Comparison of ENCODE assay signal across 8 mouse cellular contexts in the genomic region with DNA sequence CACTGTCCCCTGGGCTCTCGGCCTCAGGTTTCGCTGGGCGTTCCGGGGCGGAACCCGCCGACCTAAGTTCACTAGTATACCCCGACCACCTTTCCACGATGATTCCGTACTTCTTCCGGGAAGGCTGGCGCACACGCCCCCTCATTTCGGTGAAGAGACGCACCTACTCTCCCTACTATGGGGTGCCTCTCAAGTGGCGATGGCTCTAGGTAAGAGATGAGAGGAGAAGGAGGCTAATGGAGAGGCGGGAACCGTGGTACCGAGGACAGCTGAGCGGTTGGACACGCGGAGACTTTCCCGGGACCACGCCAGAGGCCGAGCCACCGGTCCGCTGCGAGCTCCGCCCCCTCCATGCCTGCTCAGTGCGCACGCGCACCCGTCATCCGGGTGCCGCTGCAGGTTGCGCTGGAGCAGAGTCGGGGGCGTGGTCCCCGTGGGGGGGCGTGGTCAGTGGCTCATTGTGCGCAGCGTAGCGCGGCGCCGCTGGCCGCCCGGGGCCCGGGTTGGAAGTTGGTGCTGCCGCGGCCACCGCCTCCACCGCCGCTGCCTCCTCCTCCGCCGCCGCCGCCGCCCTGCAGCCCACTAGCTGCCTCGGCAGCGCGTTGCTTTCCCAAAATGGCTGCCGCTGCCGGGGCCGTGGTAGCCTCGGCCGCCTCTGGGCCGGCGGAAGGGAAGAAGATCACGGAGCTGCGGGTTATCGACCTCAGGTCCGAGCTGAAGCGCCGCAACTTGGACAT. TPM values are rescaled to one million over a fixed set of nuclear protein-coding genes. Genes with fewer than 3 reads are reported as not detected.
DNase-seq lines count a peak whose midpoint lies in the region; ATAC-seq and TF ChIP-seq lines count a peak whose summit lies in the region.

A gene (plus strand): TSS at position 450 of the 737 bp plus-strand sequence.

- H3K9me3 ChIP-seq in E14TG2a.4 (ENCODE audit: low read length), result no peaks in the 10 kb centered on the region
- H3K9me3 ChIP-seq in forebrain, embryonic 13.5 days (replicated peaks), result no peaks in the 10 kb centered on the region
- no peaks in the 10 kb centered on the region for H3K9me3 ChIP-seq in liver, postnatal 0 days (ENCODE audit: low read length)
- H3K9me3 ChIP-seq in neural tube, embryonic 14.5 days (ENCODE audit: control insufficient read depth, low read length), result no peaks in the 10 kb centered on the region

- H3K9ac ChIP-seq in forebrain, embryonic 13.5 days, result peak within 1 kb of the TSS; percentile 96
- peak within 1 kb of the TSS; percentile 90 for H3K9ac ChIP-seq in liver, postnatal 0 days (replicated peaks)
- peak within 1 kb of the TSS; percentile 95 for H3K9ac ChIP-seq in neural tube, embryonic 14.5 days (replicated peaks; ENCODE audit: low read depth, low read length)

- intact Hi-C loops in heart, postnatal 10 days (cut with DNase I), result loop anchor here (2.0 kb wide), 1 partner anchor 40 kb away; a partner anchor contains a TSS

- H3K4me1 ChIP-seq in E14TG2a.4 (replicated peaks; ENCODE audit: low read depth, low read length), result peaks cover 19% of the 10 kb centered on the region
- peaks cover 33% of the 10 kb centered on the region for H3K4me1 ChIP-seq in forebrain, embryonic 13.5 days
- H3K4me1 ChIP-seq in liver, postnatal 0 days (ENCODE audit: insufficient read depth), result peaks cover 10% of the 10 kb centered on the region
- peaks cover 14% of the 10 kb centered on the region; the same call in 1 of the 2 replicates for H3K4me1 ChIP-seq in neural tube, embryonic 14.5 days (ENCODE audit: control insufficient read depth, insufficient read depth, low read length)

- WGBS in forebrain, embryonic 13.5 days, result under 1% methylated on average over 70 of the region's 75 CpGs
- under 1% methylated on average over 71 of the region's 75 CpGs for WGBS in large intestine, adult 2 months
- under 1% methylated on average over 62 of the region's 75 CpGs for WGBS in liver, postnatal 0 days (ENCODE audit: insufficient replicate concordance)
- WGBS in neural tube, embryonic 14.5 days, result 0% methylated on average over 54 of the region's 75 CpGs

- no peaks in the 10 kb centered on the region for H3K27me3 ChIP-seq in E14TG2a.4 (ENCODE audit: insufficient read depth, low read length)
- H3K27me3 ChIP-seq in forebrain, embryonic 13.5 days, result no peaks in the 10 kb centered on the region
- no peaks in the 10 kb centered on the region for H3K27me3 ChIP-seq in liver, postnatal 0 days (ENCODE audit: insufficient read depth, low read length)
- peaks cover 4% of the 10 kb centered on the region; the same call in 1 of the 2 replicates for H3K27me3 ChIP-seq in neural tube, embryonic 14.5 days (ENCODE audit: control insufficient read depth, insufficient read depth, low read length)

- no peak for TF ChIP-seq EP300 in liver, postnatal 0 days (IDR thresholded peaks at IDR 0.05; ENCODE audit: low read depth)

- peaks cover 23% of the 10 kb centered on the region for H3K36me3 ChIP-seq in E14TG2a.4 (ENCODE audit: insufficient read depth, low read length)
- no peaks in the 10 kb centered on the region for H3K36me3 ChIP-seq in forebrain, embryonic 13.5 days (ENCODE audit: poor library complexity, severe bottlenecking)
- no peaks in the 10 kb centered on the region; the same call in 1 of the 2 replicates for H3K36me3 ChIP-seq in liver, postnatal 0 days (replicated peaks; ENCODE audit: insufficient read depth, low read length)
- no peaks in the 10 kb centered on the region for H3K36me3 ChIP-seq in neural tube, embryonic 14.5 days (ENCODE audit: control insufficient read depth, insufficient read depth, low read length)

- peak within 1 kb of the TSS; percentile 98 for H3K27ac ChIP-seq in forebrain, embryonic 13.5 days
- H3K27ac ChIP-seq in liver, postnatal 0 days (ENCODE audit: low read depth), result peak within 1 kb of the TSS; percentile 98
- H3K27ac ChIP-seq in neural tube, embryonic 14.5 days (ENCODE audit: low read depth, low read length), result peak within 1 kb of the TSS; percentile 99

- no peak for TF ChIP-seq CTCF in E14TG2a.4 (conservative IDR thresholded peaks at IDR 0.05; ENCODE audit: low read length)
- TF ChIP-seq CTCF in liver, postnatal 0 days (IDR thresholded peaks at IDR 0.05; ENCODE audit: low read depth), result no peak

- H3K4me3 ChIP-seq in E14TG2a.4 (replicated peaks; ENCODE audit: low read length), result peak within 1 kb of the TSS; percentile 95
- peak within 1 kb of the TSS; percentile 82 for H3K4me3 ChIP-seq in forebrain, embryonic 13.5 days
- peak within 1 kb of the TSS; percentile 83 for H3K4me3 ChIP-seq in liver, postnatal 0 days (ENCODE audit: low read depth, low read length)
- H3K4me3 ChIP-seq in neural tube, embryonic 14.5 days (ENCODE audit: low read depth, low read length), result peak within 1 kb of the TSS; percentile 92

- ATAC-seq in forebrain, embryonic 13.5 days, result peak; percentile 98
- peak; percentile 96 for ATAC-seq in liver, postnatal 0 days
- ATAC-seq in neural tube, embryonic 14.5 days (ENCODE audit: low read depth), result peak; percentile 97

- H3K4me2 ChIP-seq in forebrain, embryonic 13.5 days, result peak within 1 kb of the TSS; percentile 79
- H3K4me2 ChIP-seq in liver, postnatal 0 days (ENCODE audit: low read depth, low read length), result peak within 1 kb of the TSS; percentile 82
- H3K4me2 ChIP-seq in neural tube, embryonic 14.5 days (ENCODE audit: low read depth, low read length), result peak within 1 kb of the TSS; percentile 88

- peak; percentile 97 for DNase-seq in c-Kit-positive CD71-positive TER-119-positive erythroid progenitor cells, embryonic 14.5 days (ENCODE audit: low spot score)
- peak; percentile 99 for DNase-seq in heart, postnatal 10 days
- DNase-seq in large intestine, adult 2 months (ENCODE audit: low read depth, low spot score), result peak; percentile 84
- peak; percentile 100 for DNase-seq in liver, postnatal 0 days
- DNase-seq in testis, postnatal 10 days (ENCODE audit: low spot score), result peak; percentile 100

RNA-seq across cellular contexts. Expression of the gene that starts here (rescaled TPM):
- polyA plus RNA-seq in forebrain, embryonic 13.5 days (2015; fragmentation: Nextera tagmentation; extraction: Ambion mirVana), result 72.7 and 73.5 TPM in 2 replicates
- total RNA-seq in heart, postnatal 10 days (2021), result 10 to 100 TPM; 30.7 to 30.8 TPM
- polyA plus RNA-seq in large intestine, adult 2 months (2012; rRNA removed), result 6.4 and 9.0 TPM in 2 replicates
- 12.3 and 12.4 TPM in 2 replicates for polyA plus RNA-seq in liver, postnatal 0 days (2015; fragmentation: Nextera tagmentation; extraction: Ambion mirVana)
- 74.4 and 74.9 TPM in 2 replicates for polyA plus RNA-seq in neural tube, embryonic 14.5 days (2014; fragmentation: Nextera tagmentation; extraction: Ambion mirVana)

Comparison
In these comparisons a context has a peak if more than half of its experiments do, and no peak if none do; other contexts are left out.
1. Peak in every context shown above with its lines: DNase-seq, ATAC-seq, H3K4me3 ChIP-seq and H3K27ac ChIP-seq.